Mouse (Mus musculus) heart, embryonic 14.5 days (tissue): ENCODE measurements around the gene Gm21833. TPM values are rescaled to one million over a fixed set of nuclear protein-coding genes. Genes with fewer than 3 reads are reported as not detected.
"Not testable (repeated sequence)": the region's sequence is repeated elsewhere in the genome, so short reads cannot be mapped to it uniquely, and the experiment has no call there.

Source experiments
- ATAC-seq: fragments of 200-750 bp; cut with Nextera tagmentation; 2 replicates; pipeline ENCODE4 v1.8.0; 2017; ENCODE audit warnings: low read depth, moderate TSS enrichment; ENCODE audit not compliant: insufficient number of reproducible peaks, insufficient read depth, low FRiP score
- H3K27ac ChIP-seq, 2 experiments: fragments of 200-500 bp in 1 of 2; fragments of 300-500 bp in 1 of 2; sonication (generic) in 1 of 2; replicated peaks in 1 of 2; 2 replicates each; pipeline ENCODE4 v1.5.1; 2012 to 2014; ENCODE audit warnings: low read depth in 2 of 2, low read length in 2 of 2, control low read depth in 1 of 2, mild to moderate bottlenecking in 1 of 2, mixed read lengths in 1 of 2; ENCODE audit not compliant: control insufficient read depth in 1 of 2, insufficient read depth in 1 of 2
- H3K27me3 ChIP-seq: fragments of 300-500 bp; sonication (generic); 2 replicates; pipeline ENCODE4 v1.6.1; 2014; ENCODE audit warnings: mild to moderate bottlenecking, low read length, control low read depth; ENCODE audit not compliant: control insufficient read depth, insufficient read depth
- H3K36me3 ChIP-seq: fragments of 300-500 bp; sonication (generic); 2 replicates; pipeline ENCODE4 v1.6.1; 2014; ENCODE audit warnings: mild to moderate bottlenecking, control low read depth, low read length, mixed read lengths; ENCODE audit not compliant: control insufficient read depth, insufficient read depth
- H3K4me1 ChIP-seq, 2 experiments: fragments of 200-500 bp in 1 of 2; fragments of 300-500 bp in 1 of 2; sonication (generic) in 1 of 2; 2 replicates each; pipeline ENCODE4 v1.6.1; 2012 to 2014; ENCODE audit warnings: low read length in 2 of 2, control low read depth in 1 of 2, mixed read lengths in 1 of 2; ENCODE audit not compliant: control insufficient read depth in 2 of 2, insufficient read depth in 2 of 2
- H3K4me2 ChIP-seq: fragments of 300-500 bp; sonication (generic); 2 replicates; pipeline ENCODE4 v1.6.1; 2014; ENCODE audit warnings: mild to moderate bottlenecking, low read length
- H3K4me3 ChIP-seq, 2 experiments: fragments of 200-500 bp in 1 of 2; fragments of 300-500 bp in 1 of 2; sonication (generic) in 1 of 2; 2 replicates each; pipeline ENCODE4 v1.5.1; 2012 to 2014; ENCODE audit warnings: low read length in 2 of 2, mild to moderate bottlenecking in 2 of 2, control low read depth in 1 of 2, low read depth in 1 of 2, moderate library complexity in 1 of 2; ENCODE audit not compliant: control insufficient read depth in 1 of 2, insufficient read depth in 1 of 2
- H3K9ac ChIP-seq: fragments of 300-500 bp; sonication (generic); 2 replicates; pipeline ENCODE4 v1.6.1; 2014; ENCODE audit warnings: mild to moderate bottlenecking, low read length
- H3K9me3 ChIP-seq: fragments of 300-500 bp; sonication (generic); 2 replicates; pipeline ENCODE4 v1.6.1; 2016; ENCODE audit warnings: low read length, control low read depth; ENCODE audit not compliant: control insufficient read depth
- WGBS: fragments of 180-500 bp; shearing (Covaris S2); extraction: QIAGEN DNeasy Blood & Tissue Kit; methylation state at CpG from one replicate; pipeline ENCODE4 v1.1.7; 2014; 5-methylcytosine and 5-hydroxymethylcytosine counted together
- polyA plus RNA-seq: library from polyadenylated mRNA; unstranded; fragments of >200 nt; fragmentation: Nextera tagmentation; extraction: Ambion mirVana; gene quantifications from 2 replicates; pipeline ENCODE4 v1.2.1, GENCODE M21; 2014

The Gm21833 gene
- not detected in 2 replicates for polyA plus RNA-seq

- not testable (repeated sequence) for H3K4me1 ChIP-seq, H3K27ac ChIP-seq, H3K36me3 ChIP-seq, H3K4me2 ChIP-seq, H3K27me3 ChIP-seq, ATAC-seq, H3K4me3 ChIP-seq, H3K9ac ChIP-seq, H3K9me3 ChIP-seq
- 76% methylated on average over 2 of the region's 2 CpGs for WGBS
Observed at GRCm38 (mm10) chr16:82828082-82828481, at the start of gene Gm21833. TSS of gene Gm21833 (plus strand) at chr16:82828382.

GRCm38 (mm10) chr16:82789521-82789920 lies 38.7 kb upstream of the Gm21833 start:
- Histone ChIP-seq H3K4me1 (no peaks in the 10 kb centered on the region), H3K27me3 (no peaks in the 10 kb centered on the region), H3K9me3 (no peaks in the 10 kb centered on the region), H3K4me2 (no peak overlapping the region), H3K9ac (no peak overlapping the region), H3K27ac (no peak overlapping the region), H3K4me3 (no peak overlapping the region), H3K36me3 (no peaks in the 10 kb centered on the region)
- ATAC-seq: no peak

GRCm38 (mm10) chr16:82796489-82796888 lies 31.7 kb upstream of the Gm21833 start:
- Histone ChIP-seq H3K4me3 (no peak overlapping the region), H3K27ac (no peak overlapping the region), H3K9ac (no peak overlapping the region), H3K4me2 (no peak overlapping the region), H3K4me1 (no peaks in the 10 kb centered on the region), H3K36me3 (no peaks in the 10 kb centered on the region), H3K27me3 (no peaks in the 10 kb centered on the region), H3K9me3 (no peaks in the 10 kb centered on the region)
- no peak for ATAC-seq
- WGBS: 80% methylated on average over 4 of the region's 4 CpGs

- no peaks in the 10 kb centered on the region for H3K4me1 ChIP-seq
- H3K36me3 ChIP-seq: no peaks in the 10 kb centered on the region
- H3K4me2 ChIP-seq: no peak overlapping the region
- no peaks in the 10 kb centered on the region for H3K27me3 ChIP-seq
- no peak overlapping the region for H3K4me3 ChIP-seq
- H3K9me3 ChIP-seq: no peaks in the 10 kb centered on the region
- H3K27ac ChIP-seq: no peak overlapping the region
- H3K9ac ChIP-seq: no peak overlapping the region
- no peak for ATAC-seq
Observed at GRCm38 (mm10) chr16:82815255-82815654, 12.9 kb upstream of the Gm21833 start.

DNA sequence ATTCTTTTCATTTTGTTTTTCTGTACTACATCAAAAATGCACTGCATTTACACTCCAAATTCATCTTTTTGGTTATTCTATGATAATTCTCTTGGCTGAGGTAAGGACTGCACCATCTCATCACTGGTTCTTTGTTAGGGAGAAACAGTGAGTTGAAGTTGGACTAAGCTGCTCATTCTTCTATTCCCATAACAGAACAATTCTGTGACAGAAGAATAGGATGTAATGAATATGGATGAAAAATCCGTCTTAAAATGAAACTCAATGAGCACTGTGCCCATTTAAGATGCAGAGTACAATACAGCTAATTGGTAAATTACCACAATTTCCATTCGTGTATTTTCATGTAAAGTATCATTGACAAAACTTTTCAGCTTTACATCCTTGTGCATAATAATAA lies 11.6 kb upstream of the Gm21833 start:
- no peak overlapping the region for H3K4me2 ChIP-seq
- no peaks in the 10 kb centered on the region for H3K36me3 ChIP-seq
- no peak for ATAC-seq
- no peaks in the 10 kb centered on the region for H3K27me3 ChIP-seq
- H3K4me1 ChIP-seq: no peaks in the 10 kb centered on the region
- no peak overlapping the region for H3K9ac ChIP-seq
- H3K27ac ChIP-seq: no peak overlapping the region
- no peaks in the 10 kb centered on the region for H3K9me3 ChIP-seq
- 56% methylated on average over 2 of the region's 2 CpGs for WGBS
- H3K4me3 ChIP-seq: no peak overlapping the region

DNA sequence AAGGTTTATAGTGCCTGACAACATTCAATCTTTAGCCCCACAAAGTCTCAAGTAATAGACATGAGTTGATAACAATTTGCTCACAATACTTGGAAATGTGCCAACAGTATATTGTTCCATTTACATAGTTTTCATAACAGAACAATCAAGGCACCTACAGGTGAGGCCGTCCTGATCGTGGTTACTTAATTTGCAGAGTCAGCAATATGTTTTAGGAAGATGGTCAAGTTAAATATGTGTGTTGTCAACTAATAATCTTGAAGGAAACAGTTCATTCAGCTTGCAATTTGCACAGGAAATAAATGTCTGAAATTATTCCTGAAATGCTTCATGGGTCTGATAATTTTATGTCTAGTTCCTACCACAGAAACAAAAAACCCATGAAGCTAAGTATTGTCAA lies 27.6 kb downstream of the Gm21833 start:
- Histone ChIP-seq H3K27me3 (no peaks in the 10 kb centered on the region), H3K9ac (no peak overlapping the region), H3K4me3 (no peak overlapping the region), H3K36me3 (no peaks in the 10 kb centered on the region), H3K4me1 (no peaks in the 10 kb centered on the region), H3K4me2 (no peak overlapping the region), H3K9me3 (no peaks in the 10 kb centered on the region), H3K27ac (no peak overlapping the region)
- WGBS: 84% methylated on average over 2 of the region's 2 CpGs
- ATAC-seq: no peak

- H3K27ac ChIP-seq: no peak overlapping the region
- H3K4me2 ChIP-seq: no peak overlapping the region
- no peak overlapping the region for H3K4me3 ChIP-seq
- H3K4me1 ChIP-seq: no peaks in the 10 kb centered on the region
- WGBS: 87% methylated on average over 7 of the region's 7 CpGs
- H3K9me3 ChIP-seq: no peaks in the 10 kb centered on the region
- no peak for ATAC-seq
- H3K27me3 ChIP-seq: no peaks in the 10 kb centered on the region
- H3K36me3 ChIP-seq: no peaks in the 10 kb centered on the region
- no peak overlapping the region for H3K9ac ChIP-seq
Observed at GRCm38 (mm10) chr16:82864590-82864989, 36.4 kb downstream of the Gm21833 start.
